Mouse (Mus musculus): Measurements from ENCODE around the gene Ppp2r5d.

GRCm38 (mm10) chr17:46645561-46646321 is 59.2 kb downstream of the Ppp2r5d start, which contains the start of the genes Klc4 and Mrpl2:
- TF ChIP-seq CTCF (IDR thresholded peaks at IDR 0.05; ENCODE audit: extremely low read depth, insufficient read depth, insufficient read length, insufficient replicate concordance) = no peak
- TF ChIP-seq POLR2A (IDR thresholded peaks at IDR 0.05; ENCODE audit: low read depth, low read length) = peak; percentile 75

Data from spleen, adult 2 months (tissue).